Mouse (Mus musculus) C2C12 (cell line): ENCODE results near the gene Rhbdd3.

Experiments used
- CEBPB ChIP-seq: IDR thresholded peaks from one replicate; pipeline ENCODE4 v1.6.1; 2011; ENCODE audit warnings: low read depth, mild to moderate bottlenecking, control low read depth, moderate library complexity
- CTCF ChIP-seq: IDR thresholded peaks from one replicate; pipeline ENCODE4 v1.5.1; 2011; ENCODE audit not compliant: control insufficient read depth, insufficient read depth, insufficient read length
- MAX ChIP-seq: IDR thresholded peaks from one replicate; pipeline ENCODE4 v1.6.1; 2011; ENCODE audit warnings: mild to moderate bottlenecking, control low read depth
- MYOD1 ChIP-seq: IDR thresholded peaks from one replicate; pipeline ENCODE4 v1.6.1; 2011; ENCODE audit warnings: low read depth; ENCODE audit not compliant: control insufficient read depth, insufficient read length
- USF1 ChIP-seq: IDR thresholded peaks from one replicate; pipeline ENCODE4 v1.6.1; 2011; ENCODE audit warnings: low read depth, mild to moderate bottlenecking, control low read depth, moderate library complexity

DNA sequence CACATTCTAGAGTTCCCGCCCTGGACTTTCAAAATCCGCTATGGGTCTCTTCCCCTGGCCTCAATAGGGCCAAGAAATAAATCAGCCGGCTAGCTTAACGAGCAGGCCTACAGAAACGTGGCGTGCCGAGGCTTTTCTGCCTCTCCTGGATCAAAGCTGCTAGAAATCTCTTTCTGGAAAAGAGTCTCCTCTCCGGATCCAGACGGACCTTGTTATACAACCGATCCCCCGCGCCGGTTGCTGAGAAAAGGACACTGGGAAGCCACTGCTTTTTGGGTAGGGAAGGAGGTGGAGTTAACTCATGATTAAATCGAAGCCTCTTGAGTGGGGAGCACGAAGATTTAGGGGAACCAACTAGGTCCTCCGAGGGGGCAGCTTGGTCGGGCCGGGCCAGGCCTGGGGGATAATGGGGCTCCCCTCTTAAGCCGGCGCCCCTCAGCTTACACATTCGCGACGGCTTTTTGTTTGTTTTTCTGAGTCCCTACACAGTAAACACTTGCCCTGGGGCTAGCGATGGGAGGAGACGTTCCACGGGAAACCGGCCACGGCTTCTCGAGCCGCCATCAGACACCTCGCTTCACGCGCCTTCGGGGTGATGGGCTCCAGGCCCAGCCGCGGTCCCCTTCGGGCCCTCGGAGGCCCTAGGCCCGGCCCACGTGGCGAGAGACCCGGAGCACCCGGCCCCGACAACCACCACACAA is 541 bp upstream of the Rhbdd3 start:
- no peak for TF ChIP-seq CTCF
- no peak for TF ChIP-seq MYOD1
- TF ChIP-seq USF1, result no peak
- TF ChIP-seq CEBPB, result no peak
- no peak for TF ChIP-seq MAX
